Mouse (Mus musculus) ES-E14 (cell line): ENCODE measurements at regions not wholly inside any gene's neighbourhood (a gene's known extent, or its start where the extent isn't known, plus 50 kb on each side); places are given as distances from the start of the nearest gene placed in this dataset.

Experiments
- CHD2 ChIP-seq: IDR thresholded peaks from 2 replicates; pipeline ENCODE4 v1.6.1; 2014; ENCODE audit warnings: mild to moderate bottlenecking, low read depth, low read length, inconsistent platforms
- ZC3H11A ChIP-seq: IDR thresholded peaks from 2 replicates; pipeline ENCODE4 v1.6.1; 2012; ENCODE audit warnings: low read depth, mild to moderate bottlenecking, inconsistent platforms, low read length, borderline replicate concordance
- ZNF384 ChIP-seq: IDR thresholded peaks from 2 replicates; pipeline ENCODE4 v1.6.1; 2012; ENCODE audit warnings: low read depth, low read length, inconsistent platforms

DNA sequence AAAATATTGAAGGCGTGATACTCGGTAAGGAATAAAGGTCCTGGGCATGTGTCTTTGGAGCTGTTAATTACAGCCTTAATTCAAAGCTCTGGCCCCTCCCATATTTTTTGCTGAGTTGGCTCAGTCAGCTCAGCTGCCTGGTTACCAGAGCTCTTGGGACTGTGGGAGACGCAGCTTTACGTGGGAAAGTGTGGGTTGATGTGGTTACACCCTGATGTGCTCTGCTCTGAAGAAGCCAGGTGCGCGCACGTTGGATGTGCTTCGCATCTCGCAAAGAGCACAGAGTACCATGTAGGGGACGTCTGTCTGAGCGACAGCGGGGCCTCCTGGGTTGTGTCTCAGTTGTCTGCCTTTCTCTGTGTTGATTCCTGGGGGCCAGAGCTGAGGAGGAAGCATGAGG is 254.8 kb downstream of the Foxo1 start:
- TF ChIP-seq ZC3H11A, result no peak
- TF ChIP-seq CHD2, result no peak
- TF ChIP-seq ZNF384, result no peak
